Mouse (Mus musculus) embryonic facial prominence, embryonic 11.5 days (tissue): ENCODE data around the gene Rpl41. TPM values are rescaled to one million over a fixed set of nuclear protein-coding genes. Genes with fewer than 3 reads are reported as not detected.
A peak's percentile ranks its signal among the peaks of the same experiment; 100 is the strongest.
"Not testable (repeated sequence)": the region's sequence is repeated elsewhere in the genome, so short reads cannot be mapped to it uniquely, and the experiment has no call there.

Experiments used
- ATAC-seq: fragments of 200-750 bp; cut with Nextera tagmentation; replicated peaks from 2 replicates; pipeline ENCODE4 v1.8.0; 2017; ENCODE audit warnings: low read depth; ENCODE audit not compliant: insufficient number of reproducible peaks, low FRiP score, low TSS enrichment
- DNase-seq: peaks from one replicate; pipeline ENCODE4 v3.0.0-alpha.2; 2015; ENCODE audit warnings: low spot score
- H3K27ac ChIP-seq: fragments of 300-500 bp; sonication (generic); replicated peaks from 2 replicates; pipeline ENCODE4 v1.5.1; 2014; ENCODE audit warnings: mild to moderate bottlenecking, low read depth, low read length, control low read depth
- H3K27me3 ChIP-seq: fragments of 300-500 bp; sonication (generic); 2 replicates; pipeline ENCODE4 v1.6.1; 2014; ENCODE audit warnings: mild to moderate bottlenecking, low read length, moderate library complexity, mixed read lengths; ENCODE audit not compliant: control insufficient read depth, insufficient read depth
- H3K36me3 ChIP-seq: fragments of 300-500 bp; sonication (generic); replicated peaks from 2 replicates; pipeline ENCODE4 v1.6.1; 2014; ENCODE audit warnings: low read depth, mild to moderate bottlenecking, low read length, moderate library complexity, mixed read lengths; ENCODE audit not compliant: control insufficient read depth, insufficient read depth
- H3K4me1 ChIP-seq: fragments of 300-500 bp; sonication (generic); 2 replicates; pipeline ENCODE4 v1.6.1; 2014; ENCODE audit warnings: low read length, mixed read lengths; ENCODE audit not compliant: control insufficient read depth, insufficient read depth
- H3K4me2 ChIP-seq: fragments of 300-500 bp; sonication (generic); 2 replicates; pipeline ENCODE4 v1.6.1; 2014; ENCODE audit warnings: low read depth, mild to moderate bottlenecking, control low read depth, low read length, moderate library complexity
- H3K4me3 ChIP-seq: fragments of 300-500 bp; sonication (generic); 2 replicates; pipeline ENCODE4 v1.5.1; 2014; ENCODE audit warnings: low read depth, low read length, control low read depth
- H3K9ac ChIP-seq: fragments of 300-500 bp; sonication (generic); replicated peaks from 2 replicates; pipeline ENCODE4 v1.6.1; 2014; ENCODE audit warnings: mild to moderate bottlenecking, control low read depth, low read length
- H3K9me3 ChIP-seq: fragments of 300-500 bp; sonication (generic); replicated peaks from 2 replicates; pipeline ENCODE4 v1.6.1; 2016; ENCODE audit warnings: mild to moderate bottlenecking, low read length, inconsistent platforms, mixed read lengths; ENCODE audit not compliant: control insufficient read depth
- WGBS: fragments of 180-500 bp; shearing (Covaris S2); extraction: QIAGEN DNeasy Blood & Tissue Kit; methylation state at CpG from one replicate; pipeline ENCODE4 v1.1.7; 2014; 5-methylcytosine and 5-hydroxymethylcytosine counted together
- polyA plus RNA-seq: library from polyadenylated mRNA; unstranded; fragments of >200 nt; fragmentation: Nextera tagmentation; extraction: Ambion mirVana; gene quantifications from 2 replicates; pipeline ENCODE4 v1.2.1, GENCODE M21; 2014

Gene Rpl41
- polyA plus RNA-seq, 1 experiment from 2014 or later, result 3,098 TPM

GRCm38 (mm10) chr10:128550144-128550823 lies 1.2 kb upstream of the Rpl41 start:
- not testable (repeated sequence) for H3K9me3 ChIP-seq, H3K27me3 ChIP-seq, ATAC-seq, H3K9ac ChIP-seq, H3K36me3 ChIP-seq, DNase-seq, H3K4me3 ChIP-seq, H3K4me2 ChIP-seq, H3K27ac ChIP-seq, H3K4me1 ChIP-seq
- WGBS, result 91% methylated on average over 11 of the region's 11 CpGs

GRCm38 (mm10) chr10:128549682-128550057 lies 565 bp upstream of the Rpl41 start:
- H3K36me3 ChIP-seq, H3K9me3 ChIP-seq, H3K9ac ChIP-seq, H3K27ac ChIP-seq, ATAC-seq, H3K4me2 ChIP-seq, H3K27me3 ChIP-seq, H3K4me3 ChIP-seq, H3K4me1 ChIP-seq, DNase-seq: not testable (repeated sequence)
- 63% methylated on average over 6 of the region's 6 CpGs for WGBS

GRCm38 (mm10) chr10:128548051-128548791 lies 884 bp downstream of the Rpl41 start:
- Histone ChIP-seq H3K4me3 (peak overlapping the region; percentile 74), H3K36me3 (peaks cover 12% of the 10 kb centered on the region), H3K4me2 (peak overlapping the region; percentile 68), H3K27ac (peak overlapping the region; percentile 86), H3K9ac (peak overlapping the region; percentile 92)
- 0% methylated on average over 21 of the region's 30 CpGs for WGBS
- not testable (repeated sequence) for H3K4me1 ChIP-seq, H3K27me3 ChIP-seq, H3K9me3 ChIP-seq, ATAC-seq
- DNase-seq, result peak; percentile 25

GRCm38 (mm10) chr10:128547361-128548032 lies 1.6 kb downstream of the Rpl41 start, which contains the start of gene Zc3h10:
Zc3h10 (minus strand) TSS chr10:128547774.
- 0% methylated on average over 49 of the region's 50 CpGs for WGBS
- ATAC-seq, result peak; percentile 91

GRCm38 (mm10) chr10:128546787-128547186 lies 2.3 kb downstream of the Rpl41 start:
- peak overlapping the region; percentile 68 for H3K4me2 ChIP-seq
- no peak for ATAC-seq
- H3K27ac ChIP-seq, result no peak overlapping the region
- no peaks in the 10 kb centered on the region for H3K9me3 ChIP-seq
- no peaks in the 10 kb centered on the region for H3K4me1 ChIP-seq
- no peaks in the 10 kb centered on the region for H3K27me3 ChIP-seq
- peak overlapping the region; percentile 92 for H3K9ac ChIP-seq
- H3K4me3 ChIP-seq, result peak overlapping the region; percentile 74
- H3K36me3 ChIP-seq, result peaks cover 12% of the 10 kb centered on the region
- WGBS, result 22% methylated on average over 7 of the region's 7 CpGs
- no peak for DNase-seq

More at GRCm38 (mm10) chr10:128547361-128548032, 1.6 kb downstream of the Rpl41 start, which contains the start of gene Zc3h10:
- peak within 1 kb of the TSS; percentile 92 for H3K9ac ChIP-seq
- peak within 1 kb of the TSS; percentile 74 for H3K4me3 ChIP-seq
- no peaks in the 10 kb centered on the region for H3K27me3 ChIP-seq
- H3K9me3 ChIP-seq, result no peaks in the 10 kb centered on the region
- H3K27ac ChIP-seq, result peak within 1 kb of the TSS; percentile 86
- peak; percentile 99 for DNase-seq
- peak within 1 kb of the TSS; percentile 68 for H3K4me2 ChIP-seq
- H3K4me1 ChIP-seq, result no peaks in the 10 kb centered on the region
- H3K36me3 ChIP-seq, result peaks cover 12% of the 10 kb centered on the region

DNA sequence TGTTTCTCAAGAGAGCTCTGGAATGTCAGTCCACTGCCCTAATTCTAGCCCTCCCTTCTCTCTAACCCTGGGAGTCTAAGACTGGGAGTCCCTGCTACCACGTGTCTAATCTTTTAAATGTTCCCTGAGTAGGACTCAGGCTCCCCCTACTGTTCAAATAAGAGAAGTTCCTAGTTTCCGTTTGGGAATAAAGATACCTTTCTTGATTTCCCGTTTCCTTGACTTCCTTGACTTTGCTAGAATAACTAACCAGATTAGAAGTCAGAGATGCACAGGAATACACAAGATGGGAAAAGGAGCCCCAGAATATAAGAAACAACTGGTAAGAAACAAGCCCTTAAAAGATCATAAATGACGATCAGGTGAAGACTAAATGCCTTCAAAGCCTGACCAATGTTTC lies 2.7 kb downstream of the Rpl41 start:
- Histone ChIP-seq H3K4me3 (peak overlapping the region; percentile 74; the same call in 1 of the 2 replicates), H3K27ac (no peak overlapping the region), H3K9ac (no peak overlapping the region), H3K4me1 (no peaks in the 10 kb centered on the region), H3K27me3 (no peaks in the 10 kb centered on the region), H3K36me3 (peaks cover 12% of the 10 kb centered on the region), H3K4me2 (peak overlapping the region; percentile 68), H3K9me3 (no peaks in the 10 kb centered on the region)
- DNase-seq, result peak; percentile 82
- no peak for ATAC-seq
- 14% methylated on average over 4 of the region's 4 CpGs for WGBS

- Histone ChIP-seq H3K27ac (no peak overlapping the region), H3K36me3 (peaks cover 12% of the 10 kb centered on the region), H3K4me3 (no peak overlapping the region), H3K9ac (no peak overlapping the region), H3K4me1 (no peaks in the 10 kb centered on the region), H3K4me2 (no peak overlapping the region), H3K9me3 (no peaks in the 10 kb centered on the region), H3K27me3 (no peaks in the 10 kb centered on the region)
- 97% methylated on average over 3 of the region's 3 CpGs for WGBS
- ATAC-seq (no peak), DNase-seq (no peak)
These were observed 3.6 kb downstream of the Rpl41 start for GRCm38 (mm10) chr10:128545570-128545898.
